Mouse (Mus musculus): ENCODE measurements around the gene Spryd3. TPM values are rescaled to one million over a fixed set of nuclear protein-coding genes. Genes with fewer than 3 reads are reported as not detected.

Gene Spryd3
- polyA plus RNA-seq, 2 experiments from 2014 or later: 19.5 to 42.0 TPM

DNA sequence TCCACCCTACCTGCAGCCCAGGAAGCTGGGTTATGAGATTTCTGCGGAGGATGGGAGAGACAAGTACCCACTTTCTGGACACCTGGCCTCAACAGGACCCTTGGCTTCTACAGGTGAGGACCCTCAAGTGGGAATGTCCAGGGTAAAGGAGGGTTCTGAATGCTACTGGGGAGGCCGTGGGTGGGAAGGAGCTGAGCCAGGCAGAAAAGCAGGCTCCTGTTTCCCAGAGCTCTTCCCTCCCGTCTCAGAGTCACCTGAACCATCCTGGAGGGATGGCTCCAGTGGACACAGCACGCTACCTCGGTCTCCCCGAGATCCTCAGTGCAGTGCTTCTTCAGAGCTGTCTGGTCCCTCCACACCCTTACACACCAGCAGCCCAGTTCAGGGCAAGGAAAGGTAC lies 23.9 kb downstream of the Spryd3 start:
- ATAC-seq: no peak

DNA sequence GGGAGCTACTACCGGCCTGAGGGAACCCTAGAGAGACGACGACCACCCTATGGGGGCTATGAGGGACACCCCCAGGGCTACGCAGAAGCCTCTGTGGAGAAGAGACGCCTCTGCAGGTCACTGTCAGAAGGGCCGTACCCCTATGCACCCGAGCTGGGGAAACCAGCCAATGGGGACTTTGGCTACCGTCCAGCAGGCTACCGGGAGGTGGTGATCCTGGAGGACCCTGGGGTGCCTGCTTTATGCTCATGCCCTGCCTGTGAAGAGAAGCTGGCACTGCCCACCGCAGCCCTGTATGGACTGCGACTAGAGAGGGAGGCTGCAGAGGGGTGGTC lies 24.6 kb downstream of the Spryd3 start:
- ATAC-seq: no peak

DNA sequence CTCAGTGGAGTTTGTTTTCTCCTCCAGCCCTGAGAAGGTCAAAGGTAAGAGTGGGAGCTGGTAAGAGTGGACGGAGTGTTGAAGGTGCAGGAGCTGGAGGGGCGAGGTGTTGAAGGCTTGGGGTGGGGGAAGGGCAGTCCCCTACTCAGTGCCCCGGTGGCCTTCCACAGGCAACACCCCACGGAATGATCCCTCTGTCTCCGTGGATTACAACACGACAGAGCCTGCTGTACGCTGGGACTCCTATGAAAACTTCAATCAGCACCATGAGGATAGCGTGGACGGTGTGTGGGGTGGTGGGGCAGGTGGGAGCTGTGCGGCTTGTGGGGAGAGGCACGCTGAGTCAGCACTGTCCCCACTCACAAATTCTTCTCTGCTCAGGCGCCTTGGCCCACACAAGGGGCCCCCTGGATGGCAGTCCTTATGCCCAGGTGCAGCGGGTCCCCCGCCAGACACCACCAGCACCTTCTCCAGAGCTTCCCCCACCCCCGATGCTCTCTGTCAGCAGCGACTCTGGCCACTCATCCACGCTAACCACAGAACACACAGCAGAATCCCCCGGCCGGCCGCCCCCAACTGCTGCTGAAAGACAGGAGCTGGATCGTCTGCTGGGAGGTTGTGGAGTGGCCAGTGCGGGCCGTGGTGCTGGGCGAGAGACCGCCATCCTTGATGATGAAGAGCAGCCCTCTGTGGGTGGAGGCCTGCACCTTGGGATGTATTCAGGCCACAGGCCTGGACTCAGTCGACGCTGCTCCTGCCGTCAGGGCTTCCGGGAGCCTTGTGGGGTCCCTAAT lies 25.1 kb downstream of the Spryd3 start:
- ATAC-seq: no peak

DNA sequence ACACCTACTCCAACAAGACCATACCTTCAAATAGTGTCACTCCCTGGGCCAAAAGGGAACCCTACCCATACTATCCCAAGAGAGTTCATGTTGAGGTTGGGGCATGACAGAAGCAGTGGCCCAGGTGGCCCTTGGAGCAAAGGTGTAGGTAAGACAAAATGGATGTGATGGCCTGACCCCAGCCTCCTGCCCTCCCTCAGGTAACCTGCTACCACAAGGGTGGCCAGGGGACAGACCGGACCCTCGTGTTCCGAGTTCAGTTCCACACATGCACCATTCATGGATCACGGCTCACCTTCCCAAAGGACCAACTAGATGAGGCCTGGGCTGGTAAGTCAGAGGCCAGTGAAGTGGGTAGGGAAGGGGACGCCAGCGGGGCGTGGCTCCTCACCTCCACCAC lies 25.8 kb downstream of the Spryd3 start:
- ATAC-seq: no peak

DNA sequence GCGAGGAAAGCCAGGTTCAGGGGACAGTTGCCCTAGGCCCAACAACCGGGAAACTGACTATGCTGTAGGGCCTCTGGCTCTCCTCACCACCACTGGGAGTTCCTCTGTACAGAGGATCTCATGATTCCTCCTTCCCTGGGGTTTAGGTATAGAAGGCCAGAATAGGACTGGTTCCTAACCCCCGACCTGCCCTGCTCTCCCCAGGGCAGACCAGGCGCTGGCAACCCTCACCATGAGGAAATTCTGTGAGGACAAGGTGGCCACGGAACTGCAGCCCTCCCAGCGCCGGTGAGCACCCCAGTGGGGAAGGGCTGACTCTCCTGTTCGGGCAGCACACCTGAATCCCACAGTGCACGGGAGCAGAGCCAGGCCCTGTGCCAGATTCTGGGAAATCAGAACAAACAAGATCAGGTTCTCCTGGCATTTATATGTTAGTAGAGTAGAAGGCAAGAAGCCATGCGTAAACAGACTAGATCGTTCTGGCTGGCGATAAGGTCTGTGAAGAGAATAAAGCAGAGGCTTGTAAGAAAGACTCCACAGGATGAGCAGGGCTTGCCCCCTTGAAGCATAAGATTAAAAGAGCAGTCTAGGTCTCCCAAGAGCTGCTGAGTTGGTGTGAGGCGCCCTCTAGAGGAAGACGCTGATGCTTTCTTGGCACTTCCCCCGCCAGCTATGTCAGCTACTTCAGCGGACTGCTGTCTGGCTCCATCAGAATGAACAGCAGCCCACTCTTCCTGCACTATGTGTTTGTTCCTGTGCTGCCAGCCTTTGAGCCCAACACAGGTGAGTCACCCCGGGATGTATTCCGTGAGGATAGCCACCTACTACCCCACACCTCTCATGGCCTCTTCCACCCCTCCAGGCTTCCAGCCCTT lies 27.1 kb downstream of the Spryd3 start:
- ATAC-seq: peak; percentile 44

DNA sequence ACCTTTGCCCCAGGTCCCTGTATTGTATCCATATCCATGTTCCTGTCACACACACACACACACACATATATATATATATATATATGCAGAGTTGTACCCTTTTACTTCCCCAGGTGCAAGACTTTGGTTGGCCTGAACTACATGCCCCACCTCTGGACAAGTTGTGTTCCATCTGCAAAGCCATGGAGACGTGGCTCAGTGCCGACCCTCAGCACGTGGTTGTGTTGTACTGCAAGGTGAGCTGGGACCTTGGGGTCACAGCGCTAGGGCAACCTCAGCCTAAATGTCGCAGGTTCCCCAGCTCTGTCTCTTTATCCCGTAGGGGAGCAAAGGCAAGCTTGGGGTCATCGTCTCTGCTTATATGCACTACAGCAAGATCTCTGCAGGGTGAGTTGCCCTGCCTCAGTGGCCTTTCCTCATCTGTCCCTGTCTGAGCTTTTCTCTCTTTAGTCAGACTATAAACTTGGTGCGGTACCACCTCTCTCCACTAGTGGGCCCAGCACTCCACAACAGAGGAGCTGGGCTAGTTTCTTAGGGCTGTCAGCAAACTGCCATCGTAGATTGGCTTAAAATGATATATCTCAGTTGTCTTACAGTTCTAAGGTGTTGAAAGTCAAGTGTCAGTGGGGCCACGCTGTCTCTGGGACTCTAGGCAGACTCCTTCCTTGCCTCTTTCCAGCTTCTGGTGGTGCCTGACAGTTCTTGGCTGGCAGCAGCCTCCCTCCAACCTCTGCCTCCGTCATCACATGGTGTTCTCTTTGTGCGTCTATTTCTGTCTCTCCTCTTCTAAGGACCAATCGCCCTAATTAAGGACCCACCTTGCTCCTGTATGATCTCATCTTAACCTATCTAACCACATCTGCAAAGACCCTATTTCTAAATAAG lies 28.1 kb downstream of the Spryd3 start:
- ATAC-seq: peak; percentile 62

DNA sequence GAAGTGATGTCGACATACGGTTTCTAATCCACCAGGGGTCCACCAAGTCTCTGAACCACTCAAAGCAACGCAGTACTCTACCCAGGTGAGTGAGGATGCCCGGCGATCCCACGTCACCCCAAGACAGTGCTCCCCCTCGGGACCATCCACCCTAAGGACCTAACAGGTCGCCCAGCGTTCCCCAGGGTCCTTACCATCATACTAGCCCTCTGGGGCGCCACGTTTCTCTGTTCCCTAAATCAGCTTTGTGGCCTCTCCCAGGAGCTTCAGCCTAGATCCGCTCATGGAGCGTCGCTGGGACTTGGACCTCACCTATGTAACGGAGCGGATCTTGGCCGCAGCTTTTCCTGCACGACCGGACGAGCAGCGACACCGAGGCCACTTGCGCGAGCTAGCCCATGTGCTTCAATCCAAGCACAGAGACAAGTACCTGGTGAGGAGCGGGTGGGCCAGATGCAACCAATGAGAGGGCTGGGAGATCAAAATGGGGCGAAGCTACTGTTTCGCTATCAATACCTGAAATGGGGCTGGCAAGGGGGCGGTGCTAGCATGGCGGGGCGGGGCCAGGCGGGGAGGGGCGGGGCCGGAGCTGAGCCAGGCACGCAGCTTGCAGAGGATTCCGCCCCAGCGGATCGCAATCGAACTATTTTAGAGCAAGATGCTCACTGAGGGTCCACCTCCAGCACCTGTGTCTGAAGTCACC lies 29.1 kb downstream of the Spryd3 start:
- ATAC-seq: peak; percentile 13

DNA sequence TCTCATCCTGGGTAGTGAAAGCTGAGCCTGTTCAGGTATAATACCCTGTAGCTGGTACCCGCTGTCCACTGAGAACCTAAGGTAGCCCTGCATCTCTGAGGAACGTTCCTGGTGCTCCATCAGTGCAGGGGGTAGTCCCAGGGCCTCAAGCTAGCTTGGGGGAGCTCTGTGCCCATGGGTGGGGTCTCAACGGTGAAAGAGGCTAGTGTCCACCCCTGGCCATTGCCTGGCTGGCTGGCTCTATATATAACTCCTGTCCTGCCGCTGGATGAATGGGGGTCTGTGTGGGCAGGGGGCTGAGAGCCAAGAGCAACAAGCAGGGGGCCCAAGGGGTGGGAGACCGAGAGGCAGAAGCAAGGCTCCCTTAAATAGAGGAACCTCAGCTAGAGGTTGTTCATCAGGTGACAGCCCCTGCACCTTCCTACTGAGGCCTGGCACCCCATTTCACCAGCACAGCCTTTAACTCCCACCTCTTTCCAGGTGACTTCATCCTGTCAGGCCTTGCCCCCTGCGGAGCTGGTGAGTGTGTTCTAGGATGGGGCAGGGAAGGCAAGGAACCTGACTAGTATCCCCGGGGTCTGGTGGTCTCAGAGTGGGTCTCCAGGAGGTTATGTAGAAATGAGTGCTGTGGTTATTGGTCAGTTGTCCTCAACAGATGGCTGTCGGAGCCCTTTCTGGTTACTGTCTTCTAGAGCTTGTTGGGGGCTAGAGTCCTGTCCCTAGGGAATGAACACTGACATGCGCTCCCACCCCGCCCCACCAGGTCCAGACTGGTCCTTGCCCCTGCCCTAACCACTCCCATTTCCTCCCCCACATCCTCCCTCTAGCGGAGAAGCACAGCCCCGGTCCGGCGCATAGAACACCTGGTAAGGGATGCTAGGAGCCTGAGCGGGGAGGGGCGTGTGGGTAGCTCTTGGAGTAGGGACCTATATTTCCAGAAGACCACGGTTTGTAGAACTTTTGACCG lies 30.0 kb downstream of the Spryd3 start:
- ATAC-seq: peak; percentile 57

DNA sequence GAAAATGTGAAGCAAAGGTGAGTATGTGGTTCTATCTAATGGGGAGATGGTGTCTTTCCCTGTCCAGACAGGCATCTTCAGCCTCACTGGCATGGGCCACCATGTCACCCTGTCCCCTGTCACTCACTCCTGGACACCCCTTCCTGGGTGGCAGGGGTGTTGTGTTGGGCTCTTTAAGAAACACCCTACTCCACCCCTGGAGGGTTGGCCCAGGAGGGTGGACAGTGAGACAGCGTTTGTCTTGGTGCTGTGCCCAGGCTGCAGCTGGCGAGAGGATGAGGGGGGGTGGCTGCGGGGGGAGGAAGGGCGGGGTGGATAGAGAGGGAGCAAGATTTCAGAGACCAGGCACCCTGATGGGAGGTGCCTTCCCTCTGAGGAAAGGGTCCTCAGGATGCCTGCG lies 30.7 kb downstream of the Spryd3 start:
- no peak for ATAC-seq

DNA sequence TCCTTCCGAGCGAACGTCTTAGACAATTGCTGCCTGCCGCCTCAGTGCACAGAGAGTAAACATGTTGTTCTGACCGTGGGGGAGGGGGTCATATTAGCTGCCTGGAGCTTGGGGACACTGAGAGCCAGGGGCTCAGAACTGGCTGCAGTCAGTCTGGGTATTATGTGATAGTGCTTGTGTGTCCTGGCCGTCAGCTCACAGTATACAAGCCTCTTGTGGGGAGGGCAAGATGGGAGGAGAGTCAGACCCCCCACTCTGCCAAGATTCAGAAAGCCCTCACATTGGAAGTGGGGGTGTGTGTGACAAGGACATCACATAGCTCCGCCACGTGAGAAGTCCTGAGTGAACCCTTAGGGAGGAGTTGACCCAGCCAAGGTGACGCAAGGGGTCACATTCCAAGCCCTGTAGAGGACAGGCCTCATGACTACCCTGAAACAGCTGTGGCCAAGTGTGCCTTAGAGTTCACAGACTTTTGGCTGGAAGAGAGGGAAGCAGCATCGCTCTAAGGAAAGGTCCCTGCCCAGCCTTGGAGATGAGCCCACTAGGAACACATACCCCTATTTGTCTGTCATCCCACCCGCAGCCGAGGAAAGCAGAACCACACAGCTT lies 32.0 kb downstream of the Spryd3 start:
- ATAC-seq: no peak

DNA sequence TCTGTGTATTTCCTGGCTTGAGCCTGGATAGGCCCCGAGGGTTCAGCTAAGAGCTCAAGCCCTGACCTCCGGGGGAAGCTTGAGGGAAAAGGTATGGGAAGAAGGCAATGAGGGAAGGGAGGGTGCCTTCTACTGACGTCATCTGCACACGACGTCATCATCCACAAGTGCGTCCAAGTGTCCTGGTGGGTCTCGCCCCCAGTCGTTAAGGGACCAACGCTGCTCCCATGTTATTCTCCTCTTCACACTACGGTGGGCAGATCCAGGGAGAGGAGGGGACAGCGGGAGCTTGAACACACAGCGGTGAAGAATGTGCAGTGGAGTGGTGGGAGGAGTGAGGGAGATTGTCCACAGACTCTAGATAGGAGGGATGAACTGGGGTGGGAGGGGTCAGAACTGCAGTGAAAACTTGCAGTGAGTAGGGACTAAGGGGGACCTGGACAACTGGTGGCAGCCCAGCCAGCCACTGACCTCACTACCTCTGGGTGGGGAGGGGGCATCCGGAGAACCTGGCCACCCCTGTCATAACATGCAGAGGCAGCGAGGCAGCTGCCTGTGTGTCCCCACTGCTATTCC lies 32.6 kb downstream of the Spryd3 start:
- ATAC-seq: no peak

DNA sequence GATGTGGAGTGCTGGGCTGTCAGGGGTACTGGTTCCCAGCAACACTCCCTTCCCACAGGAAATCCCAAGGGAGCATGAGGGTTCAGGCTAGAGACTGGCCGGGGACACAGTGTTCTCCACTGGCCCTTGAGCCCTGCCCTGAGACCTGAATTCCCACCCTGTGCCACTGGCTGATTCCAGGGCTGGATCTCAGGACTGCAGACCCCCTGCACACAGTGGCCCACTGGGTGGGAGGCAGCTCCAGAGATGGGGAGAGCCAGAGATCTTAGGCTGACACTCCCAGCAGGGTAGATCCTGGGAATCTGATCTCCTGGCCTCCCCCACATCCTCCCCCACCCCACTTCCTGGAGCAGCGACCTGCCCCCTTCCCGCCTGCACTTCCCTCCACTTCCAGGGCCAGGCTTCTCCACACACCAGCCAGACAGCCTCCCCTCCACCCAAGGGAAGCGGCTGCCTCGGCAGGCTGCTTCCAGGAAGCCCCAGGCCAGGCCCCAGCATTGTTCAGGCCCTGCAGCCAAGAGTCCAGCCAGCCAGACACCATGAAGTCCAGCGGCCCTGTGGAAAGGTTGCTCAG lies 33.4 kb downstream of the Spryd3 start:
- ATAC-seq: no peak

DNA sequence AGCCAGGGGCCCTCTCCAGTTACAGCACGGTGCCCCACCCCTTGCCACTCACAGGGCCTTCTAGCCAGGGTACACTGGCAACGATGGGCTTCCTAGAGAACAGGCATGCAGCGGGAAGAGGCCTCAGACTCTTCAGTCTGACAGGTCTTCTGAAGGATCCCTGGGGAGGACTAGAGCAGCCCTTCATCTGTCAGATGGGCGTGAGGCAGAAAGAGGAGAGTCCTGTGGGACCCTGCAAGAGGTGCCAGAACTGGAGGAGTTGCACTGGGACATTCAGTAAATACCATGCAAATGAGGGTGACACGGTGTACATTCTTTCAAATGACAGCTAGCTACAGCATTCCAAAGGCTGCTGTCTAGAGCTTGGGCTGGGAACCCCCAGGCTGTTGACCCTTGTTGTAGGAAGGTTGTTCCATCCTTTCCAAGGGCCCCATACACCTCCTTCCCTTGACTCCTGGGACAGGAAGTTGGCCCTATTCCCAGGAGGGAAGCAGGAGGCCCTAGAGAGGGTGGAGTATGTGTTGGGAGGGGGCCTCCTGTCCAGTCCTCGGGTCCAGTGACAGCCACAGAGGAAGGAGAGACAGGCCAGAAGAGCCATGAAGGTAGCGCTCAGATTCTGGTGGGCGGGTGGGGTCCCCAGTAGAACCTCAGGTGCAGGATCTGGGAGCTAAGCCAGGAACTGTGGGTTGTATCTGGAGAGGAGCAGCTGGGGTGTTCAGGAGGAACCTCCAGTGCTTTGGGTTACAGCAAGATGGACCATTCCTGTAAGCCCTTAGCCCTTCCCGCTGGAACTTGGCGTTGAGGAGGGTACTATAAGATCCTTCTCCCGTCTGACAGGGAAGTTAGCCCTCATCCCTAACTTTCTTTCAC lies 34.1 kb downstream of the Spryd3 start:
- no peak for ATAC-seq

DNA sequence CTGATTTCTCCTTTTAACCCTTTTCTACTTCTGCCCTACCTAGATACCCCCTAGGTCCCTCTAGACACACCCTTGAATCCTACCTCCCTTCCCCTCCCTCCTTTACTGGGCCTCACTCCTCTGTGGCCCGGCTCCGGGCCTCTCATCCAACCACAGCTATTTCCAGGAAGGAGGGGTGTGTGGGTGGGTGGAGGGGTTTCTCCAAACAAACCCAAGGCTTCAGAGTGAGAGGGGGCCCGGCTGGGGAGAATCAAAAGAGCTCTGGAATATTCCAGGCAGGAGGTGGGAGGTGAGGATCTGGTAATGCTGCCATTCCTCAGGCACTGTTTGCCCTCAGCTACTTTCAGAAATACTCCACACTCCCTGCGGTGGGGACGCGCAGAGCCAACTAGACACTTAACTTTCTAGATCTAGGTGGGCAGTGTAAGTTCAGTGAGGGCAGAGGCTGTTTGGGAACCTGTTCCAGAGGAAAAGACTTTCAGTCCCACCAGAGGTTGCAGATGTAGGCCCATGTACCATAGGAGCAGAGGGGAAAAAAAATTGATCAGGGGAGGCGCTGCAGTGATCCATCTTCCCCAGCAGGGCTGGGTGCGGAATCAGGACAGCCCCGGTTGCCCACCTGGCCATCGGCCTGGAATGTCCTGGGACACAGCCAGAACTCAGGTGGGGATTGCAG lies 34.9 kb downstream of the Spryd3 start:
- ATAC-seq: no peak

DNA sequence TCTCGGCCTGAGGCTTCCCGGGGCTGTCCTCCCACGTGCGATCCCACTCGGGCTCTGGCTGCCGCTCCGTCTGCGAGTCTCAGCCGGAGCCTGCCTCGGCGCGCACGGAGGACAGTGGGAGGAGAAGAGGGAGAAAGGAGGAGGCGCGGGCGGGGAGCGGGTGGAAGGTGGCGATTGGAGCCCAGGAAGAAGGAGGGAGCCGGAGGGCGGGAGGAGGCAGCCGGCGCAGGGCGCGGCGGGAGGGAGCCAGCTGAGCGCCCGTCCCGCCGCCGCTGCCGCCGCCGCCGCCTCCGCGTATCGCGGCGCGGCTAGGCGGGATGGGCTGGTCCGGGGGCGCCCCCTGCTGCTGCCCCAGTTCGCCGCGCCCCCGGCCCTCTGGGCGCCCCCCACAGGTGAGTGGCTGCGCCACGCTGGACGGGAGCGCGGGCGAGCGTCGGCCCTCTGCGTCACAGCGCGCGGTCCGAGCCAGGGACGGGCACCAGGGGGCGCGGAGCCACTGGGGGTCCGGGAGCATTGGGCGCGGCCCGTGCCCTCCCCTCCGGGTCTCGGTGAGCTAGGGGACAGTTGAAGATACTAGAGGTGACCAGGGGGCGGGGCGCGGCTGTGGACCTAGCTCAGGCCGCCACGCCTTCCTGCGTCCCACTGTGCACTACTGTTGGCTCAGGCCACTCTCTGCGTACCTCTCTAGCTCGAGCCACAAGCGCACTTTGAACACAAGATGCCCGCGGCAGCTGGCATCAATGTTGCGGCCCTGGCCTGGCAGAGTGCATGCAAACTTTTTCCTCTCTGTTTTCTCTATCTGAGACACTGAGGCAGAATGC lies 35.7 kb downstream of the Spryd3 start, which contains the start of gene Tns2:
Tns2 (plus strand) TSS at position 253 of the 821 bp plus-strand sequence.
- peak; percentile 41 for ATAC-seq

DNA sequence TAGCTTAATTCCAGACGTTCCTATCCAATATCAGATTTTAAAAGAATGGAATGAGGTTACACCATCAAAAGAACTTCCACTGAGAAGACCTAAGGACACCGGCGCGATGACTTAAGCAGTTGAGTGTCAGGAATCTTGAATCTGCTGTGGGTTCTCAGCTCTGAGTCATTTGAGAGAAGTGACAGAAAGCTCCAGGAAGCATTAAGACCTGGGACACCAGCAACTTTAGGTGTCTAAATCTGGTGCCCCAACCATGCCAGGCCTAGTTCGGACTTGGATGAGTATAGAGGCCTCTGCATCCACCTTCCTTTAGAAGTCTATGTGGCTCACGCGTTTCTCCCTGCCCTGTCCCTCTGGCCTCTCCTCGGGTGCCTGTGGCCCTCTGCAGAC lies 36.3 kb downstream of the Spryd3 start:
- peak; percentile 12 for ATAC-seq

DNA sequence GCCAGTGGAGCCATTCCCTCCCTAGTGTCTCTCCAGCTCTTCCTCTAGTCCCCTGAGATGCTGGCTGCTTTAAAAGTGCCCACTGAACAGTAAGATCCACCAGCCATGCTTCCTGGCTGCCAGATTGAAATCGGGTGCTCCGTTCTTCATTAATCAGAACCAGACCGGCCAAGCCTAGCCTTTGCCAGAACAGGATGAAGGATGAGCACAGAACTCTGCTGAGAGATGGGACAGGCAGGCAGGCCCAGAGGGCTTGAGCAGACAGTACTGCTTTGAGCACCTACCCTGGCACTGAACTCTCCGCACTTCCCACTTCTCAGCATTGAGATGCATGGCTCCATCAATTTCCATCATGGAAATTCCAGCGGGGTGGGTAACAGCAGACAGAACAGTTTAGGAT lies 36.8 kb downstream of the Spryd3 start:
- ATAC-seq: no peak

Data from activated CD4-positive, CD25-positive, alpha-beta regulatory T cell, adult 4 months (primary cell).